Mouse (Mus musculus) CD4-positive helper T cell, adult 2 months (primary cell): ENCODE data around the gene Stxbp2.

Experiments
- DNase-seq: peaks from one replicate; pipeline ENCODE4 v3.0.0-alpha.2; 2012; ENCODE audit warnings: low read depth, missing footprints, low spot score

The Stxbp2 gene

DNA sequence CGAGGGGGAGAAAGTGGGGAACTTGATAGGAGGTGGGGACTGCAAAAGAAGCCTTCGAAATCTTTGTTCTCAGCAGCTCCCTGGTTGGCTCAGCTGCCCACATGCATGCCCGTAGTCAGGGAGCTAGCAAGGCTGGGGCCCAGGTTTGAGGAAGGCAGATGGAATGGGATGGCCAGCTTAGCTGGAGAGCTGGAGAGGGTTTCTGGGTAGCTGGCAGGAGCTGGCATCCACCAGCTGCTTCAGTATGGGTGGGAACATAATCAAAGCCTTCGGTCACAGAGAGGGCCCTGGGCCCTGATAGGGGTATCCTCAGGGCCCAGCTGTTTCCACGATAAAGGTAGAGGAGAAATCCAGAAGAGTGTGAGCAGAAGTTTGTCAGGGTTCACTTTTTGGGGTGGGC lies 51.7 kb downstream of the Stxbp2 start:
- DNase-seq = no peak

DNA sequence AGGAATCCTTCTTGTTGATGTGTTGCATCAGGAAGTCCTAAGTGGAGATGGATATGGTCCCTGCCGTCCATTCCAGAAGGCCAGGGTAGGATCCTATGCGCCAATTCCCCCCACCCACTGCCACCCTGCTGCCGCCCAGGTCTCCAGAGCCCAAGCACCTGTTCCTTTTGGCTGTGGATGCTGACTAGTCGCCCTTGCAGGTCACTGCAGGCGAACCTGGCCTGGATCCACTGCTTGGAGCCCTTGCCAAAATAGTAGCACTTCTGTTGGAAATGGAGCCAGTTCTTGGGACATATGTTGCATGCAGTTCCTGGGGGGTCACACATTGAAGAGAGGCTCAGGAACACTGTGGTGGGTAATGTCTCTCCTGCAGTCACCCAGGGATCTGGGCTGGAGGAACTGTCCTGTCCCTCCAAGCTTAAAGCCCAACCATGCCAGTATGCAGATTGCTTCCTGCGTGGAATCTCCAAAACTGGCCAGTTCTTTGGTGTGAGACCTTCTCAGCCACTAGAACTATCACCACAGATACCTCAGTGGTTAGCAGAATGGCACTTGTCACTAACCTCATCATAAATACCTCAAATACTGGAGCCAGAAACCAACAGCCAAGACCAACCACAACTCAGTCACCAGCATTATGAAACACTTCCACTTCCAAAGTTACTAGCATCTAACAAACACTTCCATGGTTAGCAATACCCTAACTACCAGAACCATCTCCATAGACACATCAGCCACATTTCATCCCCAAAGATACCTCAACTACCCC lies 52.8 kb downstream of the Stxbp2 start:
- DNase-seq = no peak

DNA sequence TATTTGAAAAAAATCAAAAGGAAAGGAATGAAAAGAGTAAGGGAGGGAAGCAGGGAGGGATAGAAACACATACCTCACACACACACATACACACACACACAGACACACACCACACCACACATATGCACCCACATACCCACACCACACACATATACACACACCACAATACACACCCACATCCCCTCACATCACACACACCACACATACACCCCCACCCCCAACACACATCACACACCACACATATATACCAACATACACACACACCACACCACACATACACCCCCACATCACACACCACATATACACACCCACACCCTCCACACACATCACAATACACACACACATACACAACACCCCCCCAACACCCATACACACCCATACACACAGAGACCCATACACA lies 53.8 kb downstream of the Stxbp2 start:
- DNase-seq = no peak

DNA sequence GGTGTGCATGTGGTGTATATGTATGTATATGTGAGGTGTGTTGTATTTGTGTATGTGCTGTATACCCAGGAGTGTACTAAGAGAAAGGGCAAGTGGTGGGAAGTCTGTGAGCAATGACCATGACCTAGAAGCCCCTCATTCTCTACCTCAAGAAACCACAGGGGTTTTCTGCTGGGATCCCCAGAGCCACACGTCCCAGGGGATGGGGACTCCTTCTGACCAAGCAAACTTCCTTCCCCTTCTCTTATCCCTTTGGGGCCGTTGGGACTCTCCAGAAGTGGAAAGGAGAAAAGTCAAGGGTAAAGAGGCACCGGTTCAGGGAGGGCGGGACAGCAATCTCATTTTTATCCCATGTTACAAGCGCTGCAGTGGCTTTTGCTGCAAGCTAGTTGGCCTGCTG lies 54.7 kb downstream of the Stxbp2 start:
- no peak for DNase-seq

DNA sequence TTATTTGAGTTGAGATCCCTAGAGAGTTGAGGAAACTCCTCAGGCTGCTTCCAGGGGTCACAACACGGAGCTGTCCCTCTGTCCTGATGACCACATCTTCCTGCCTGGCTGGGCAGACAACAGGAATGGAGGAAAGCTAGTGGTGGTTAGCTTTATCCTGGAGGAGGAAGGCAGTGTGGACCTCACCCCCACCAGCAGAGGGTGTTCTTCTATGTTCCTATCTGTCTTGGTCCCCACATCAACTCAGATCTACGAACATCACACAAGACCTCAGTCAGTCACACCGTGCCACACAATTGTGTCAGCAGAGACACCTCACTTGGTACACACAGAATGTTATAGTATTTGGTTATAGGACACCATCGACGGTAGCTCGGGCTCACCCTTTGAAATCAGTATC lies 56.8 kb downstream of the Stxbp2 start:
- DNase-seq = no peak

DNA sequence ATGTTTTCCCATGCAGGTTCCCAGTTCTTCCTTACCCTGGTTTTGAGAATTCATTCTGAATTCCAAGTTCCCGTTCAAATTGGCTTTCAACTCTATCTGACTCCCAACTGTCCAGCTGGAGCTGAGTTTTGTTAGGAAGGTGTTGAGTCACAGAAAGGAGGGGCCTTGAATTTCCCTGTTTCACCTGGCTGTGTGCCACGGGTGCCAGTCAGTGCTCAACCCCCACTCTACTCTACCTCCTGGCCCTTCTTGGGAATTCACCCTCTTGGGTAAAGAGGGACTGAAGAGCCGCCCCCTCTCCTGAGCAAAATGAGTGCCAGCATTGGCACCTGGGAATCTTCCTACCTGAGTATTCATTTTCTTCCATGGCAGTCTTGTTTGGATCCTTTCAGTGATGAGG lies 60.0 kb downstream of the Stxbp2 start:
- DNase-seq = no peak
